Mouse (Mus musculus): ENCODE data around the gene Rraga.
A peak's percentile ranks its signal among the peaks of the same experiment; 100 is the strongest.
"Not testable (repeated sequence)": the region's sequence is repeated elsewhere in the genome, so short reads cannot be mapped to it uniquely, and the experiment has no call there.

Gene Rraga

GRCm38 (mm10) chr4:86591304-86591703 lies 15.8 kb downstream of the Rraga start:
- DNase-seq: no peak

- peak; percentile 100 for DNase-seq
Measured at GRCm38 (mm10) chr4:86611524-86612288, 36.2 kb downstream of the Rraga start, which contains the start of gene Haus6. Gene Haus6, minus strand, starts transcription at chr4:86612055.

GRCm38 (mm10) chr4:86612289-86612620 lies 36.8 kb downstream of the Rraga start:
- no peak for DNase-seq

GRCm38 (mm10) chr4:86620506-86620905 lies 45.0 kb downstream of the Rraga start:
- DNase-seq: no peak

- no peak for DNase-seq
Measured at GRCm38 (mm10) chr4:86622116-86622515, 46.6 kb downstream of the Rraga start.

GRCm38 (mm10) chr4:86622532-86622931 lies 47.1 kb downstream of the Rraga start:
- not testable (repeated sequence) for DNase-seq

GRCm38 (mm10) chr4:86625463-86625862 lies 50.0 kb downstream of the Rraga start:
- peak; percentile 90 for DNase-seq

- DNase-seq: peak; percentile 67
Measured at GRCm38 (mm10) chr4:86626496-86626895, 51.0 kb downstream of the Rraga start.
